Mouse (Mus musculus): Measurements from ENCODE around the gene Cdon.

Cdon gene

GRCm38 (mm10) chr9:35539001-35539750, 118.2 kb downstream of the Cdon start:
- no peak for DNase-seq (ENCODE audit: low read depth, low spot score)

GRCm38 (mm10) chr9:35541024-35541423, 120.1 kb downstream of the Cdon start:
- DNase-seq (ENCODE audit: low read depth, low spot score): no peak

GRCm38 (mm10) chr9:35541488-35541887, 120.6 kb downstream of the Cdon start:
- no peak for DNase-seq (ENCODE audit: low read depth, low spot score)

GRCm38 (mm10) chr9:35541941-35542340, 121.0 kb downstream of the Cdon start:
- DNase-seq (ENCODE audit: low read depth, low spot score): no peak

GRCm38 (mm10) chr9:35543099-35543860, 122.4 kb downstream of the Cdon start:
- no peak for DNase-seq (ENCODE audit: low read depth, low spot score)

- DNase-seq (ENCODE audit: low read depth, low spot score): no peak
These were observed 123.7 kb downstream of the Cdon start for GRCm38 (mm10) chr9:35544666-35545065.

GRCm38 (mm10) chr9:35545704-35546103, 124.8 kb downstream of the Cdon start:
- DNase-seq (ENCODE audit: low read depth, low spot score): no peak

GRCm38 (mm10) chr9:35546745-35547144, 125.8 kb downstream of the Cdon start:
- no peak for DNase-seq (ENCODE audit: low read depth, low spot score)

GRCm38 (mm10) chr9:35548455-35548854, 127.5 kb downstream of the Cdon start:
- DNase-seq (ENCODE audit: low read depth, low spot score): no peak

GRCm38 (mm10) chr9:35556494-35557102, 135.7 kb downstream of the Cdon start:
- no peak for DNase-seq (ENCODE audit: low read depth, low spot score)
